Mouse (Mus musculus): Measurements from ENCODE around the gene Gm4756.
"Not testable (repeated sequence)": the region's sequence is repeated elsewhere in the genome, so short reads cannot be mapped to it uniquely, and the experiment has no call there.

Gene Gm4756

DNA sequence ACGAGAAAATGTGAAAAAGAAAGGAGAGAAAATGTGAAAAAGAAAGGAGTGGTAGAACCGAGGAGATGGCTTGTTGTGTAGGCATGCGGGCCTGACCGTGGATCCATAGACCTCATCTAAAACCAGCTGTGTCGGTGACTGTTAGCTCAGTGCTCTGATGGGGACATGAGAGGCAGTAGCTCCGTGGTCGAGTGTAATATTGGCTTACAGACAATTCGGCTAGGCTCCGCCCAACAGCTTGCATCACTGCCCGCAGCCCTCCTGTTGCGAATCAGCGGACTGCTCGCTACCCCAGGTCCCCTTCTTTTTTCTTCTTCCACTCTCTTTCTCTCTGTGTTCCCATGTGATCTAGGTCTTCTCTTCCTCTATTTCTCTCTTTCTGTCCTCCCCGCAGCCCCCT is 540 bp downstream of the Gm4756 start:
- no peak for DNase-seq

DNA sequence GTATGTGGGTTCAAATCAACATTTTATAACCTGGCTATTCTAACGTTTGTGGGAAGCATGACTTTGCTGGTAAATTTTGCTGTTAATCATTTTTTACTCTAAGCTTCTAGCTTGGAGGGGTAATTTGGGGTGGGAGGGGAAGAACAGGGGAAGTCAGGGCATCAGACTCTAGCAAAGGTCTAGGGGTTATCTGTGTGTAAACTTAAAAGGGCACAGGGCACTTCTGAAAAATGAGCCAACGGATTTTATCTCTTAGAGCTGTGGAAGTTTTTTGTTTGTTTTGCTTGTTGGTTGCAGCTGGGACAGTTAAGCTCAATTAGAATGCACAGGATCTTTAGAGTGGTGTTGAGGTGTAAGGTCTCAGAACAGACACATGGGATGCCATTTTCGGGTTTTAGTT is 11.4 kb downstream of the Gm4756 start:
- DNase-seq = no peak

DNA sequence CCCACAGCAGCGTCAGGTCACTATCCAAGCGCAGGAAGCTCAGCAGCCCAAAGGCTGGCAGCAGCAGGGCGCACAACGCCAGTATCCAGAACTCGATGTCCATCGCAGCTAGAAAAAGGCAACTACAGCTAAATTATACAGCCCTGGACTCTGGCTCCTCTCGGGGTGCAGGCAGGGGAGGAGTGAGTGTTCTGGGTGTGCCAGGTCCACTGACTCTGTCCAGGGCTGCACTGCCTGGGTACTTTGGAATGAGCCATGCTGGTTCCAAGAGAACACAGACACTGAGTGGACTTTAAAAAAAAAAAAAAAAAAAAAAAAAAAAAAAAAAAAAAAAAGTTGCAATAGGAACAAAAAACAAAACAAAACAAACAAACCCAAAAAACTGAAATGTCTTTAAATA is 20.7 kb downstream of the Gm4756 start:
- no peak for DNase-seq

DNA sequence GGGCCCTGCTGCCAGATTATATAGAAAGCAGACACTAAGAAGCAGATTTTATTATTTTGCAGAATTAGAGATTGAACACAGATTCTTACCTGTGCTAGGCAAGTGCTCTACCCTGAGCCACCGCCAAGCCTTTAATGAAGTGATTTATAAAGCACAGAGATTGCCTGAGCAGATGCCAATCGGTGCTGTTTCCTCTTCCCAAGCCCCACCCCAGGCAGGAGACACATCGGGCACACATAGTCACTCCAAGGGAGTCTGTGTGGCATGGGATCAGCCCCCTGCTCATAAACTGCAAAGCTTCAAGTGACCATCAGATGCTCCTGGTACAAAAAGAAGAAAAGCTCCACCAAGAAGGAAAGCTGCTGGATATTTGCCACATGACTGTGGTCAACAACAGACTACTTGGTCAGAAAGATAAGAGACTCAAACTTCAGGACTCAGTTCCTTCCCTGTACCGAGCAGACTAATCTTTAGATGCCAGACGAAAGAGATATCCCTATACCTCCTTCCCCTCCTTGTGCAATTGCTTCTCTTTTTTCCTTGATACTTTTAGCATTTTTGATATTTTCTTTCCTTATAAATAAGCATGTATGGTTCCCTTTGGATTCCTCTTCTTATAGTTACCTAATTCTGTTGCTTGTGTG is 26.5 kb downstream of the Gm4756 start:
- no peak for DNase-seq

DNA sequence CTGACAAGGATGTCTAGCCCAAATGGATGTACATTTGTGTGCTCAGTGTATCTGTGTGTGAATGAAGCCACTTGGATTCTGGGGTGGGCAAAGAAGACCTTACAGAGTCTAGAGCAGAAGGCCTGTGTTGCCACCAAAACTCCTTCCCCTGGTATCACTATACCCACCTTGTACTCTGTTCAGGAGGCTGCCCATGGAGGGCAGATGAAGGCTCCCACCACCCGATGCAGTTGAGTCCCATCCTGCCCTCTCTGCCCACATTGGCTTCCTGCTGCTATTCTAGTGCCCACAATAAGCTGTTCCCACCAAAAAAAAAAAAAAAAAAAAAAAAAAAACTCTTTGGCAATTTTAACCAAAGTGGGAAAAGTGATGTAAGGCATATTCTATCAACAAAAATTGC is 28.0 kb downstream of the Gm4756 start:
- DNase-seq = no peak

DNA sequence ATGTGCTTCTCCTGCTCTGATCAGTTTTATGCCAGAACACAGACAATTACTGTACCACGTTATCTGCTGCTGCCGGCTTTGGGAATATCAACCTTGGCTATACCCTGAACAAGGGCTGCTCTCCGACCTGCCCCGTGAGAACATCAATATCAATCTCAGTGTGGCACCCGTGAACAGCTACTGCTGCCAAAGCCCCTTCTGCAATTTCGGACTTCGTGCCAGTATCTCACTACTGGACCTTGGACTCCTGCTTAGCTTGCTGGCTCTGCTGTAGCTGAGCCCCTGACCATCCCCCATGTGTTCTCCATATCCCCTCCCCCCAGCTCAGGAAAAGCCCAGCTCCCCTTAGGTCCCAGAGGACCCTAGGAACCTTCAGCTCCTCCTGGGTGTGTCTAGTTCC is 28.6 kb downstream of the Gm4756 start:
- no peak for DNase-seq

DNA sequence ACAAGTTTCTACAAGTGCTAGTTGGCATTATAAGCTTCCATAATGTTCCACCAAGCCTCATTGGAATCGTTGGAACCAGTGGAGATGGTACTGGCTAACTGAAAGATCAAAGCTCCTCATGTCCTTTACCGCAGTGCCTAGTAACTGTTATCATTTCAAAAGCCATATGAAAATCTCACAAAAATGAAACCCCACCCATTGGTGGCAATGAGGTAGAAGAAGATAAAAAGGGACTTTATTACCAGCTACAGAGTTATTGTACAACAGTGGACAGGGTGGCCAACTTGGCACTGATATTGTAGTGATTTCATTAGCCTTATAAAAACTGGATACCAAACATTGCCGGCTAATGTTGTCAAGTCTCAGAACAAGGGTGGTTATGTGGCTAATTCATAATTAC is 37.4 kb downstream of the Gm4756 start:
- DNase-seq = no peak

DNA sequence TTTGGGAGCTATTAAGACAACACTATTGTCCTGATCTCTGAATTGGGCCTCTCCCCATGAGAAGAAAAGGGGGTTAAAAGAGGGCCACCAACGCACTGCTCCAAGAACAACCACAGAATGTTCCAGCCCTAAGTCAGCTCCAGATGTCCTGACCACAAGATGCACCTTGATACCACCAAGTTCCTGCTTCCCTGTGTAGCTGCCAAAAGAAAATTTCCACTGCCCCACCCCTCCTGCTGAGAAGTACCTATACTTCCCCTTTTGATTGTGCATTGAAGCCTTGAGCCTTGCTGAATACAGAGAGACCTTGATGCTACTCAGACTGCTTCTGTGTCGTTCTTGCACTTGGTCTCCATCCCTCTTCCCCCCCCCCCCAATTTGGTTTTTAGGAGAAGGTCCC is 50.7 kb downstream of the Gm4756 start:
- not testable (repeated sequence) for DNase-seq

DNA sequence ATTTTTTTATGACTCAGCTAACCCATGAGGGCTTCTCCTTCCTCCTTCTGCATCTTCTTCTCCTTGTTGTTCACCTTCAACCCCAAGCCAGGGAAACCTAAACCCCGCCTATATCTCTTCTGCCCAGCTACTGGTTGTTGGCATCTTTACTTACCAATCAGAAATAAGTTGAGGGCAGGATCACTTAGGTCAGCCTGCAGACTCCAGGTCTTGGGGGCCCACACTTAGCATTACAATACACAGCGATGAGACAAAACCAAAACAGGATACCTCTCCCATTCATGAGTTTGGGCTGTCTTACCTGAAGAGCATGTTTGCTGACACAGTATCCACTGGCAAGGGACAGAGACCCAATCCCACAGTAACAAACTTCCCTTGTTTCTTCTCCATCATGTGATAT is 55.5 kb downstream of the Gm4756 start:
- DNase-seq = no peak

DNA sequence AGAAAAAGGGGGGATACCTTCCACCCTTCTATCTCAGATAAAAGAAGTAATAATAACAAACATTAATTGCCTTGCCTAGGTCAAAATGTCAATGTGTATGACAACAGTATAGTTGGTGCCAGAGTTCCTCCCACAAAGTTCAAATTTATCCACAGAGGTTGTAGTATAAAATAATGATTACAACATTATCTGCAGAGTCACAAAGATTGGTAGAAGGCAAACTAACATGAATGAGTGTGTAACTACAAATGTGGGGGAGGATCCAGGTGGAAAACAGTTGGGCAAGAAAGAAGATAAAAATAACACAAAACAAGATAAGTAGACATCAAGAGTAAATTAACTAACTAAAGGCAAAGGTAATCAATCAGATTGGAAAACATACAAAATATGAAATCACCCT is 56.5 kb downstream of the Gm4756 start:
- DNase-seq = no peak

DNA sequence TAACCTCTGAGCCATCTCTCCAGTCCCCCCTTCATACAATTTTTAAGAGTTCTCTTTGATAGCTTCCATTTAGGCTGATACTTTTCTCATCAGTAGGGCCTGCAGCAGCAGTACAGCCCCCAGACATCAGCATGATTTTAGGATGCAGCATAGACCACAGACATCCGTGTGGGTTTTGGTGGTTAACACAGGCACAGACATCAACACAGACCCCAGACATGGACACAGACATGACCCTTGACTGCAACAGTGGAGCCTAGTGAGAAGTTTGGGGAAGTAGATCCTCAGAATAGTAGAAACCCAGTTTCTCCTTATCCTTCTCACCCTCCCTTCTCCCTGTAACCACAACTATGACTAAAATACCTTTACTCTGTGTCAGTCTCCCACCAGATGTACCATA is 64.1 kb downstream of the Gm4756 start:
- DNase-seq = no peak

DNA sequence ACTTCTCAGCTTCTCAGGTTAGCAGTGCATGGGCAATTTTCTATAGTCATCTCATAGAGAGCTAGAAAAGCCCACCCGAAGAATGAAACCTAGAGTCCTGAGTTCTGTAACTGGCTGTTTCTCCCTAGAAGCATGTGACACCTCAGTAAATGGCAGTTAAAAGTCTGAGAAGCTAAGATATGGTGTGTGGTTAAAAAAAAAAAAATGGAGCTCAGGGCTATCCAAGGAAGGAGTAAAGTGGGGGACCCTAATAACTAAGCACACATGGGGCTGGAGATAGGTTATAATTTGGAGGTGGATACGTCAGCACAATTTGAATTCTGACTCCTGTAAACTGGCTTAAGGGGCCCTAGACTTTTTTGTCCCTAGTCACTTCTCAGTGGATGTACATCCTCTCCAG is 66.4 kb downstream of the Gm4756 start:
- DNase-seq = no peak

DNA sequence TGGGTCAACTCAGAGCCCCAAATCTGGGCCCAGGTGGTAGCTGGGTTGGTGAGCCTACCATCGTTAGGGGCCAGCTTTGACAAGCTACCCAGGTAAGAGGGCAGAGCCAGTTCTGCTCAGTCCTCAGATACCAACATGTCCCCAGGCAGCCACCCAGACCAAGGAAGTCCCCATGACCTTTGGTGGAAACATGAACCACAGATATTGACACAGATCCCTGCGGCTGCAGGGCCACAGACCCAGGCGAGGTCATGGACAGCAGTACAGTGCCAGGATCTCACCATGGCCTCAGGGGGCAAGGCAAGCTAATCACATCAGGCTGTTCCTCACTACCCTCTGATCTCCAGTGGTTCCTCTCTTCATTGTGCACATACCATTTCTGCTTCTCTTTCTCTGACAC is 67.4 kb downstream of the Gm4756 start:
- DNase-seq = no peak

DNA sequence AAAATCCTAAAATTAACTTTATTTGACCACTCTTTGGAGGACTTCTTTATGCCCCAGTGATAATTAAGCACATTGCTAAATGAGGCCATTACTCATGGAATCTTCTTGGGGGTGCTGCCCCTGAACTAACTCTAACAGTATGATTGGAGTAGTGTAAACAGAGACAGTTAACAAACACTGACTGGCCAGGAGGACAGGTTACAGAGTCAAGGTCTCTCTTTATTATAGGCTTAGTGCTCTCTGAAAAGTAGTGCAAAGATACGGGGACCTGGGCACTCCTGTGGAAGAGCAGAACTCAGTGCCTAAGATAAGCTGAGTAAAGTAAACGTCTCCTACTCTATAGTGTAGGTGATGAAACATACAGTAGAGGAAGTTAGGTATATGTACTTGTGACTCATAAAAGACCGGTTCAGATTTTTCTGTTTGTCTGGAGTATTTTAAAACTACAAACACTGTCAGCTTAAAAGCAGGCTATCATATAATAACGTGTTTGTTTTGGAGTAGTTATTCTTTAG is 85.1 kb downstream of the Gm4756 start:
- DNase-seq = no peak

DNA sequence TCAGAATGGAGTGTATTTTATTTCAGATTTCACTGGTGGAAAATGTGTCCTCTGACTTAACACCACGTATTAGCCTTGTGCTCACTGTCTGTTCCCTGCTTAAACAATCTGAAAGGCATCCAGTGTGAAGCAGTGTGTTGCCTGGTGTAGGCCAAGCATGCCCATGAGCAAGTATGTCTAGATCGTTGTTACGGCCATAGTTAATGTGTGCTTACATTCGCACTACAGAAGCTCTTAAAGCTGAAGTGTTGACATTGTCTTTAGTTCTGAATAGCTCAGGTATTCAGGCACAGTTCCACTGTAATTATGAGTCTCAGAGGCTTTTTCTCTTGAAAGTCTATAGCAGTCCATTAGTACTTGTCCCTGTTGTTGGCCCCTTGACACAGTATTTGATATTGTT is 95.1 kb downstream of the Gm4756 start:
- DNase-seq = no peak

DNA sequence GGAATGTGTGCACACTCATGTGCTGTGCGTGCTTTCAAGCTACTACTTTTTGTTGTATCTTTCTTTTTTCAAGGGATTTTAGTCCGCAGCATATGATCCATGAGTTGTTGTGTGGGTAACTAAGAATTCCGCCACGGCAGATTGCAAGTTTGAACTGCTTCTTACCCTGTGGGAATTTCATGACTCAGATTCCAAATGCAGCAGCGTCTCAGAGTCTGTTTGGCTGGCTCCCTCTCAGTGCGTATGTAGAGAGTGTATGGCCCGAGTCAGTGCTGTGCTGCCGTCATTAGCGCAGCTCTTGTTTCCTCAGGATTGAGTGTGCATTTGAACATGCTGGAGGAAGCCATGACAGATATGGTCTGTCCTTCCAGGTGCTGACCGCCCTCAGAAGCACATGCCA is 110.9 kb downstream of the Gm4756 start:
- DNase-seq = no peak

DNA sequence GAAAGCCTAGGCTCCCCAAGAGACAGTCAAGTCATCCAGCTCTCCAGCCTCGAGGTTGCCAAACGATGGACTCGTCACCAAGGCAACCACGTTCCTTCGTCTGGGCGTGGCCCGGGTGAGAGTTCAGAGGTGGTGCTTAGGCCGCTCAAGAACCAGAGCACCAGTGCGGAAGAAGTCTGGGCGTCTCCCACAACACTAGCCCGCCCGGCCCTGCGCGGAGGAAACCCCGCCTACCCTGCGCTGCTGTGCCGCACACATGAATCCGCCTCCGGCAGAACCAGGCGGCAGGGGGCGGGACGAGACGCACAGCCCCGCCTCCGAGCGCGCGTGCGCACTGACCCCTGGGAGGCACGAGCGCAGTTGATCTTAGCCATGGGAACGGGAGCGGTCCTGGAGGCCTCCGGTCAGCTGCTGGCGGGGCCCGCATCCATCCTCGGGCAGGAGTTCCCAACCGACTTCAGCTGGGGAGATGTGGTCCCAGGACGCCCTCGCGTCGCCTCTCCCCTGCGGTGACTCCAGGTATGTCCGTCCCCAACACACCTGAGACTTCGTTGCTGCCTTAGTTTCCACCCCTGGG is 113.4 kb downstream of the Gm4756 start, which contains the start of gene Pcnx4:
TSS of gene Pcnx4 (plus strand) at position 363 of the 577 bp plus-strand sequence.
- DNase-seq = peak; percentile 95

DNA sequence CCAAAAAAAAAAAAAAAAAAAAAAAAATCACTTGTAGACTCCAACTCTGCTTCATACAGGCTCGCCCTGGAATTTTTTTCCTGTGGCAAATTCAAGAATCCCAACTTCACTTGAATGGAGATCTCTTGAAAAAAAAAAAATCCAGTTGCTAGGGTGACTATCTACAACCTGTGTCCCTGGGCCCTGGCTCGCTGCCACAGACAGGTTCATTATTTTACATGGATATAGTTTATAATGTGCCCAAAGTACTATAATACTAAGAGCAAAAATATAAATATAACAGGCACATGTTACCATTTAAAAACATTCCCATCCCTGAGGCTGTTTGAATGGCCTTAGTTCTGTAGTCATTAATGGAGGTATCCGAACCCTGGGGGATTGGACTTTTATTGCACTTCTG is 113.9 kb downstream of the Gm4756 start:
- no peak for DNase-seq

DNA sequence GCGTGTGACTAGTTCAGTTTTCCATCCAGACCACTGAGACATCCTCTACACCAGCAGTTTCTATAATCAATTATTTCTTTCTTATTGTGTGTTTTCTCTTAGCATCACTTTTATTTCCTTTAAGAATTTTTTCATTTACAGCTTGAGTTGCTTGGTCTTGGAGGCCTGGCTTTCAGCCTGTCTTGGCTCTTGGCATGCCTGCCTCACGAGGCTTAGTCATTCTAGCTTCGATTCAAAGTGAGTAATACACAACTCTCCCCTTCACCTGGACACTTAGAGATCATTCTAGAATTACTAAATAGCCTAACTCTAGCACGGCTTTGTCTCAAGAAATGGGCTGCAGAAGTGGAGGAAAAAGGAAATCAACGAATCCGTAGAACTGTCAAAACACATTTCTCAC is 115.5 kb downstream of the Gm4756 start:
- DNase-seq = no peak

DNA sequence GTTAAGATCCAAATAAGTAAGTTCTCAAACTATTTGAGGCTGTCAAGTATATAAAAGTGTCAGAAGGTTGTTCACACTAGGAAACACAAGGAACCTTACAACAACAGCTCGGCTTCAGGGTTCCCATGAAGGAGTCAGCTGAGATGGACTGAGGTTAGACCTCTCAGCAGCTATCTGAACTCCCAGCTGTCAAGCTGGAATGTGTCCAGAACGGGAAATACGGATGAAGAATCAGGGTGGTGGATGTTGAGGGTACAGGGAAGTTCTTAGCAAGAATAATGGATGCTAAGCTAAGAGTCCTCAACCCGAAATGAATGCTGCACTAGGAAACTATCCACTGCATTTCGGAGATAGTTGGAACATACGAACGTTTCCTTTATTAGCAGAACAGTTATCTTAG is 117.2 kb downstream of the Gm4756 start:
- DNase-seq = no peak
